Mouse (Mus musculus) embryonic facial prominence, embryonic 10.5 days (tissue): ENCODE results near the gene Dlgap3. TPM values are rescaled to one million over a fixed set of nuclear protein-coding genes. Genes with fewer than 3 reads are reported as not detected.

ENCODE experiments used
- DNase-seq: peaks from one replicate; pipeline ENCODE4 v3.0.0-alpha.2; 2017; ENCODE audit warnings: low spot score
- H3K27ac ChIP-seq: fragments of 300-500 bp; sonication (generic); replicated peaks from 2 replicates; pipeline ENCODE4 v1.5.1; 2016; ENCODE audit warnings: mild to moderate bottlenecking
- H3K27me3 ChIP-seq: fragments of 300-500 bp; sonication (generic); replicated peaks from 2 replicates; pipeline ENCODE4 v1.6.1; 2016; ENCODE audit warnings: low read depth, mild to moderate bottlenecking; ENCODE audit not compliant: poor library complexity, severe bottlenecking
- H3K36me3 ChIP-seq: fragments of 300-500 bp; sonication (generic); replicated peaks from 2 replicates; pipeline ENCODE4 v1.6.1; 2016; ENCODE audit warnings: mild to moderate bottlenecking, moderate library complexity
- H3K4me1 ChIP-seq: fragments of 300-500 bp; sonication (generic); 2 replicates; pipeline ENCODE4 v1.6.1; 2016
- H3K4me3 ChIP-seq: fragments of 300-500 bp; sonication (generic); 2 replicates; pipeline ENCODE4 v1.5.1; 2016; ENCODE audit warnings: mild to moderate bottlenecking, moderate library complexity
- H3K9me3 ChIP-seq: fragments of 300-500 bp; sonication (generic); 2 replicates; pipeline ENCODE4 v1.6.1; 2016; ENCODE audit warnings: mild to moderate bottlenecking
- WGBS: fragments of 180-500 bp; shearing (Covaris S2); methylation state at CpG from one replicate; pipeline ENCODE4 v1.1.7; 2016; 5-methylcytosine and 5-hydroxymethylcytosine counted together
- polyA plus RNA-seq: library from polyadenylated mRNA; unstranded; fragments of >200 nt; fragmentation: Nextera tagmentation; extraction: Ambion mirVana; gene quantifications from 2 replicates; pipeline ENCODE4 v1.2.1, GENCODE M21; 2016

The Dlgap3 gene
- polyA plus RNA-seq, 1 experiment from 2014 or later, result 0.83 TPM

- 12% methylated on average over 17 of the region's 17 CpGs for WGBS
Observed at GRCm38 (mm10) chr4:127227051-127227673, 58.2 kb downstream of the Dlgap3 start.

GRCm38 (mm10) chr4:127232028-127232427 lies 63.0 kb downstream of the Dlgap3 start:
- H3K9me3 ChIP-seq, result no peaks in the 10 kb centered on the region
- DNase-seq, result no peak
- peaks cover 33% of the 10 kb centered on the region for H3K4me1 ChIP-seq
- H3K27me3 ChIP-seq, result peaks cover 58% of the 10 kb centered on the region
- 0 out of 2 replicates have a peak overlapping the region, but pooled peaks have one; percentile 30 for H3K27ac ChIP-seq
- no peaks in the 10 kb centered on the region for H3K36me3 ChIP-seq
- 37% methylated on average over 6 of the region's 6 CpGs for WGBS
- no peak overlapping the region for H3K4me3 ChIP-seq

More at GRCm38 (mm10) chr4:127227051-127227673, 58.2 kb downstream of the Dlgap3 start:
- H3K36me3 ChIP-seq, result no peaks in the 10 kb centered on the region
- no peaks in the 10 kb centered on the region for H3K9me3 ChIP-seq
- H3K27me3 ChIP-seq, result peaks cover 79% of the 10 kb centered on the region
- peak overlapping the region; percentile 65 for H3K27ac ChIP-seq
- DNase-seq, result peak; percentile 62
- peak overlapping the region; percentile 27; the same call in 1 of the 2 replicates for H3K4me3 ChIP-seq
- peaks cover 39% of the 10 kb centered on the region for H3K4me1 ChIP-seq

- H3K27me3 ChIP-seq, result peaks cover 58% of the 10 kb centered on the region
- 70% methylated on average over 5 of the region's 5 CpGs for WGBS
- no peaks in the 10 kb centered on the region for H3K9me3 ChIP-seq
- no peak overlapping the region; the same call in 1 of the 2 replicates for H3K27ac ChIP-seq
- H3K4me1 ChIP-seq, result peaks cover 33% of the 10 kb centered on the region
- H3K36me3 ChIP-seq, result no peaks in the 10 kb centered on the region
- no peak for DNase-seq
- no peak overlapping the region for H3K4me3 ChIP-seq
Observed at GRCm38 (mm10) chr4:127232551-127232950, 63.5 kb downstream of the Dlgap3 start.

- H3K27me3 ChIP-seq, result peaks cover 58% of the 10 kb centered on the region
- peaks cover 30% of the 10 kb centered on the region for H3K4me1 ChIP-seq
- no peak overlapping the region for H3K4me3 ChIP-seq
- WGBS, result 92% methylated on average over 40 of the region's 40 CpGs
- no peaks in the 10 kb centered on the region for H3K9me3 ChIP-seq
- DNase-seq, result no peak
- H3K36me3 ChIP-seq, result no peaks in the 10 kb centered on the region
- no peak overlapping the region for H3K27ac ChIP-seq
Observed at GRCm38 (mm10) chr4:127233416-127234125, 64.6 kb downstream of the Dlgap3 start.

GRCm38 (mm10) chr4:127235742-127236487 lies 66.9 kb downstream of the Dlgap3 start:
- peak overlapping the region; percentile 80 for H3K27ac ChIP-seq
- WGBS, result under 1% methylated on average over 67 of the region's 67 CpGs
- H3K27me3 ChIP-seq, result peaks cover 47% of the 10 kb centered on the region
- peak overlapping the region; percentile 72 for H3K4me3 ChIP-seq
- peaks cover 30% of the 10 kb centered on the region for H3K4me1 ChIP-seq
- no peaks in the 10 kb centered on the region for H3K9me3 ChIP-seq
- H3K36me3 ChIP-seq, result no peaks in the 10 kb centered on the region
- DNase-seq, result peak; percentile 92

- no peaks in the 10 kb centered on the region for H3K36me3 ChIP-seq
- peaks cover 47% of the 10 kb centered on the region for H3K27me3 ChIP-seq
- WGBS, result 2% methylated on average over 14 of the region's 14 CpGs
- peak; percentile 65 for DNase-seq
- H3K27ac ChIP-seq, result peak overlapping the region; percentile 80
- H3K9me3 ChIP-seq, result no peaks in the 10 kb centered on the region
- H3K4me3 ChIP-seq, result peak overlapping the region; percentile 72
- H3K4me1 ChIP-seq, result peaks cover 30% of the 10 kb centered on the region
Observed at GRCm38 (mm10) chr4:127236631-127237030, 67.6 kb downstream of the Dlgap3 start.

GRCm38 (mm10) chr4:127237271-127237670 lies 68.3 kb downstream of the Dlgap3 start:
- no peak for DNase-seq

GRCm38 (mm10) chr4:127242696-127243095 lies 73.7 kb downstream of the Dlgap3 start:
- Histone ChIP-seq H3K9me3 (no peaks in the 10 kb centered on the region), H3K36me3 (peaks cover 14% of the 10 kb centered on the region), H3K27ac (no peak overlapping the region), H3K4me1 (peaks cover 17% of the 10 kb centered on the region), H3K4me3 (no peak overlapping the region), H3K27me3 (peaks cover 13% of the 10 kb centered on the region)
- WGBS, result 66% methylated on average over 6 of the region's 6 CpGs
- DNase-seq, result no peak

More at GRCm38 (mm10) chr4:127237271-127237670, 68.3 kb downstream of the Dlgap3 start:
- no peak overlapping the region for H3K4me3 ChIP-seq
- H3K4me1 ChIP-seq, result peaks cover 26% of the 10 kb centered on the region
- peaks cover 47% of the 10 kb centered on the region for H3K27me3 ChIP-seq
- no peaks in the 10 kb centered on the region for H3K36me3 ChIP-seq
- 51% methylated on average over 10 of the region's 10 CpGs for WGBS
- H3K9me3 ChIP-seq, result no peaks in the 10 kb centered on the region
- no peak overlapping the region for H3K27ac ChIP-seq

GRCm38 (mm10) chr4:127243552-127243951 lies 74.5 kb downstream of the Dlgap3 start, which contains the start of gene Smim12:
TSS of gene Smim12 (plus strand) at chr4:127243784.
- Histone ChIP-seq H3K9me3 (no peaks in the 10 kb centered on the region), H3K27me3 (peaks cover 6% of the 10 kb centered on the region; the same call in 1 of the 2 replicates), H3K36me3 (peaks cover 23% of the 10 kb centered on the region), H3K4me1 (peaks cover 17% of the 10 kb centered on the region), H3K27ac (peak within 1 kb of the TSS; percentile 86), H3K4me3 (peak within 1 kb of the TSS; percentile 74)
- DNase-seq, result peak; percentile 98
- WGBS, result under 1% methylated on average over 29 of the region's 29 CpGs

- no peak for DNase-seq
- Histone ChIP-seq H3K4me1 (peaks cover 17% of the 10 kb centered on the region), H3K27me3 (0 out of 2 replicates have a peak, but pooled peaks cover 3% of the 10 kb centered on the region), H3K27ac (peak overlapping the region; percentile 86), H3K36me3 (peaks cover 27% of the 10 kb centered on the region), H3K9me3 (no peaks in the 10 kb centered on the region), H3K4me3 (peak overlapping the region; percentile 74)
- WGBS, result under 1% methylated on average over 26 of the region's 26 CpGs
Observed at GRCm38 (mm10) chr4:127243953-127244352, 74.9 kb downstream of the Dlgap3 start.

- 4% methylated on average over 5 of the region's 5 CpGs for WGBS
- H3K4me1 ChIP-seq, result peaks cover 6% of the 10 kb centered on the region
- H3K4me3 ChIP-seq, result no peak overlapping the region
- peaks cover 31% of the 10 kb centered on the region for H3K36me3 ChIP-seq
- H3K27ac ChIP-seq, result no peak overlapping the region
- H3K27me3 ChIP-seq, result no peaks in the 10 kb centered on the region
- DNase-seq, result peak; percentile 87
- H3K9me3 ChIP-seq, result no peaks in the 10 kb centered on the region
Observed at GRCm38 (mm10) chr4:127249701-127250349, 80.8 kb downstream of the Dlgap3 start.
